Mouse (Mus musculus) brain, embryonic 14.5 days (tissue): ENCODE results near the gene Soat1.

Source experiments
- CTCF ChIP-seq: fragments of 200-500 bp; IDR thresholded peaks from 2 replicates; pipeline ENCODE4 v1.5.1; 2012; ENCODE audit warnings: inconsistent platforms, mild to moderate bottlenecking, moderate library complexity, borderline replicate concordance; ENCODE audit not compliant: insufficient read depth, insufficient read length; ENCODE audit errors: extremely low read depth
- POLR2A ChIP-seq: fragments of 200-500 bp; IDR thresholded peaks from 2 replicates; pipeline ENCODE4 v1.6.1; 2012; ENCODE audit warnings: mild to moderate bottlenecking, inconsistent platforms, borderline replicate concordance; ENCODE audit not compliant: poor library complexity, insufficient read depth, insufficient read length, severe bottlenecking; ENCODE audit errors: extremely low read depth

DNA sequence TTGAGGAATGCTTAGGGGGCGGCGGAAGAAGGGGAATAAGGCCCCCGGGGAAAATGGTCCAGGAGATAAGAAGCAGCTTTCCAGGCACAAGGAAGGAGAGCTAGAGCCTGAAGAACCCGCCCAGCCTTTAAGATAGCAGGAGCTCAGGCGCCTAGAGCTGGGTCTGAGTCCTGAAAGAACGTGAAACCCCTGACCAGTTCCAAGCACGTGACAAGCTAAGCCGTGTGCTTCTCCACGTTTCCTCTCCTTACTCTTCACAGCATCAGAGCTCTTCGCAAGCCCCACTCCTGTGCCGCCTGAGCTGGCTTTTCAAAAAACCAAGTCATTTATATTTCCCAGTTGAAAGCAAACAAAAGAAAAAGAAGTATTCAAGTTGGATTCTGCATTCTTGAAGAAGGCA lies 1.1 kb downstream of the Soat1 start:
- no peak for TF ChIP-seq CTCF
- TF ChIP-seq POLR2A: no peak
